Mouse (Mus musculus): ENCODE data around the gene 4931422A03Rik.

- no peak for TF ChIP-seq CTCF (IDR thresholded peaks at IDR 0.05; ENCODE audit: insufficient read depth, low read depth, low read length)
- no peak for TF ChIP-seq POLR2A (IDR thresholded peaks at IDR 0.05; ENCODE audit: insufficient read depth, low read depth, low read length)
Measured at GRCm38 (mm10) chr2:104007793-104008519, 20.2 kb downstream of the 4931422A03Rik start.

Measured in olfactory bulb, adult 2 months (tissue).